In the genomic region with DNA sequence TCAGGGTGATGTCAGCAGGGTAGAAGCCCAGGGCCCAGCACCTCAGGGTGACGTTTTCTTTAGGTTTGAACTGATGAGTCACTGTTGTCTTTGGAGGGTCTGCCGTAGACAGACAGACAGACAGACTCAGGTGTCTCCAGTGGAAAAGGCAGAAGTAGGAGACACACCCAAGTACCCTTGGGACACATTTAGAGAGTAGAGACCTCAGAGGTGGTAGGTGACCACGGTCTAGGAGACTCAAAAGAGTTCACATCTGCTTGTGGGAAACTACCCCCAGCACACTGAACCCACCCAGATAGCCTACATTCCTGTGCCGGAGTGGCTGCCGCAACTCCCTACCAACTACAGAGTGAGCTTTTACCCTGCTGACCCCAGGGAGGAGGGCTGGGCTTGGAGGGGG, we compare ENCODE assay signal across 39 mouse cellular contexts. TPM values are rescaled to one million over a fixed set of nuclear protein-coding genes. Genes with fewer than 3 reads are reported as not detected.
"Had no signal": no experiment of that assay in that cellular context is flagged by ENCODE, and none has a peak within 500 bp of the region (broad histone marks: within the 10 kb centered on the region; RNA-seq: fewer than 3 reads in every experiment).

No protein-coding gene starts in this region.

- H3K27ac ChIP-seq: heart, adult 2 months; heart, embryonic 10.5 days; hindbrain, embryonic 13.5 days; hindbrain, embryonic 15.5 days; intestine, embryonic 15.5 days; layer of hippocampus, adult 2 months; limb, embryonic 13.5 days; limb, embryonic 15.5 days had no signal

- H3K4me1 ChIP-seq: heart, embryonic 12.5 days; hindbrain, embryonic 13.5 days; hindbrain, embryonic 15.5 days; intestine, embryonic 15.5 days; limb, embryonic 13.5 days; limb, embryonic 15.5 days had no signal

- DNase-seq: gastrocnemius, postnatal 14 days; gastrocnemius, postnatal 36 days; heart, adult 11 months; heart, adult 2 months; heart, postnatal 10 days; heart, postnatal 4 days; kidney, adult 18-20 months; kidney, adult 8-10 months; kidney, postnatal 10 days; kidney, postnatal 25 days; kidney, postnatal 4 days; left cerebral cortex, postnatal 4 days had no signal

- ATAC-seq: inflammation-experienced regulatory T-cells, adult 6 months; intestine, embryonic 15.5 days; intestine, postnatal 0 days had no signal

- H3K27me3 ChIP-seq: heart, embryonic 12.5 days; hindbrain, embryonic 13.5 days; hindbrain, embryonic 15.5 days; intestine, embryonic 15.5 days; limb, embryonic 13.5 days; limb, embryonic 15.5 days had no signal

- H3K4me2 ChIP-seq: heart, embryonic 12.5 days; hindbrain, embryonic 13.5 days; hindbrain, embryonic 15.5 days; intestine, embryonic 15.5 days; limb, embryonic 13.5 days; limb, embryonic 15.5 days; liver, embryonic 11.5 days had no signal

- H3K9ac ChIP-seq: heart, embryonic 12.5 days; hindbrain, embryonic 13.5 days; hindbrain, embryonic 15.5 days; intestine, embryonic 15.5 days; limb, embryonic 13.5 days; limb, embryonic 15.5 days had no signal

- H3K4me3 ChIP-seq: heart, adult 2 months; heart, embryonic 10.5 days; heart, embryonic 12.5 days; hindbrain, embryonic 13.5 days; hindbrain, embryonic 15.5 days; intestine, embryonic 15.5 days; layer of hippocampus, adult 2 months; limb, embryonic 13.5 days; limb, embryonic 15.5 days had no signal

- H3K9me3 ChIP-seq: heart, embryonic 10.5 days; heart, embryonic 12.5 days; hindbrain, embryonic 13.5 days; hindbrain, embryonic 15.5 days; intestine, embryonic 15.5 days; limb, embryonic 13.5 days; limb, embryonic 15.5 days had no signal

RNA-seq across cellular contexts. Expression of a gene that starts 27.8 kb away (rescaled TPM):
- total RNA-seq: gastrocnemius, adult 18-20 months; gastrocnemius, adult 8-10 months; gastrocnemius, postnatal 14 days; gastrocnemius, postnatal 36 days; heart, adult 2 months; heart, postnatal 25 days; heart, postnatal 4 days; layer of hippocampus, adult 2 months; layer of hippocampus, postnatal 10 days; layer of hippocampus, postnatal 25 days; left cerebral cortex, adult 18-20 months; left cerebral cortex, adult 8-10 months; left cerebral cortex, postnatal 10 days; left cerebral cortex, postnatal 25 days; left cerebral cortex, postnatal 4 days had no signal
- polyA plus RNA-seq: gonadal fat pad, adult 2 months; heart, adult 2 months; heart, embryonic 10.5 days; heart, embryonic 12.5 days; heart, embryonic 14.5 days; heart, embryonic 16.5 days; hindbrain, embryonic 11.5 days; hindbrain, embryonic 13.5 days; hindbrain, embryonic 15.5 days; kidney, embryonic 14.5 days; kidney, embryonic 16.5 days; limb, embryonic 11.5 days; limb, embryonic 13.5 days; limb, embryonic 15.5 days; liver, embryonic 11.5 days had no signal
